Mouse (Mus musculus) MEL (cell line): ENCODE data around the gene Cdk14.

Source experiments
- CTCF ChIP-seq, 3 experiments: IDR thresholded peaks in 2 of 3; conservative IDR thresholded peaks in 1 of 3; 2 replicates each; pipeline ENCODE4 v1.5.1; 2011 to 2012; ENCODE audit warnings: low read length in 3 of 3, low read depth in 2 of 3, mild to moderate bottlenecking in 2 of 3, improper control_type of control experiment in 1 of 3, inconsistent platforms in 1 of 3, mixed read lengths in 1 of 3, moderate library complexity in 1 of 3; ENCODE audit not compliant: control insufficient read depth in 1 of 3, insufficient read depth in 1 of 3, poor library complexity in 1 of 3, severe bottlenecking in 1 of 3
- GATA1 ChIP-seq: IDR thresholded peaks from 2 replicates; pipeline ENCODE4 v1.6.1; 2011; ENCODE audit warnings: low read depth, low read length, improper control_type of control experiment
- MAZ ChIP-seq: IDR thresholded peaks from 2 replicates; pipeline ENCODE4 v1.6.1; 2012; ENCODE audit warnings: low read depth, mild to moderate bottlenecking, inconsistent platforms, low read length, improper control_type of control experiment

DNA sequence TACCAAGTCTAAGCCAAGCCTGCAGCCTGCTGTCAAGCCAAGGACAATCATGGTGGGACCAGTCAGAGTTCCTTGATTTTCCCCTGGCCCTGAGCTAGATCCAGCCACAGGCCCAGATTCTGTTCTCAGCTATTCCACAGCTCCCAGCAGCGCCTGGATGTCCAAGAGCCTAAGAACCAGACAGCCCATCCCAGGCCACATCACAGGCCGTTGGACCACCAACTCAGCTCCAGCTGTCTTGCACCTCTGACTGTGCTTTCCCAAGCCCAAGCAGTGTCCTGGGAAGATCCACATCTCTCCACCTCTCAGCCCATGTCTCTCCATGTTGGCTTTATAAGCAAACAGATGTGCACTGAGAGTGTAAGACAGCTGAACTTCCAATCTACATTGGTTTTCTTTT lies 114.8 kb downstream of the Cdk14 start:
- TF ChIP-seq CTCF (IDR thresholded peaks at IDR 0.05 in 2 of 3, conservative IDR thresholded peaks at IDR 0.05 in 1 of 3; ENCODE audit: control insufficient read depth in 1 of 3, insufficient read depth in 1 of 3, low read depth in 2 of 3, low read length in 3 of 3, poor library complexity in 1 of 3, severe bottlenecking in 1 of 3): no peak
- no peak for TF ChIP-seq GATA1
- no peak for TF ChIP-seq MAZ
